Mouse (Mus musculus) A20 (cell line): ENCODE measurements at regions not wholly inside any gene's neighbourhood (a gene's known extent, or its start where the extent isn't known, plus 50 kb on each side); places are given as distances from the start of the nearest gene placed in this dataset.

ENCODE experiments used
- DNase-seq: peaks from one replicate; pipeline ENCODE4 v3.0.0-alpha.2; 2011; ENCODE audit warnings: low read depth, low spot score

DNA sequence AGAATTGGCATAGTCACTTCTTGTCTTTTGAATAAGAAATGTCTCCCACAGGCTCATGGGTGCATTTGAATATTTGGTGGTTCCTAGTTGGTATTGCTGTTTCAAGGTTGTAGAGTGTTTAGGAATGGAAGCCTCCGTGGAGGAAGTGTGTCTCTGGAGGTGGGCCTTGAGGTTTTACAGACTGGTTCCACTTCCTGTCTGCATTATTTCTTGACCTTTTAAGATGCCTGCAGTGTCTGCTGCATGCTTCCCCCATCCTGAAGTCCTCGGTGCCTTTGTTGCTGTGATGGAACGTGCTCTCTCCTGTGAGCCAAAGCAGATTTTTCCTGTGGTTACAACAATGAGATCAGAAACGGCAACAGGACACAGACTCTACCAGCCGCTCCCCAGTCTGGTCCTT is 299.4 kb upstream of the Gadl1 start:
- no peak for DNase-seq

DNA sequence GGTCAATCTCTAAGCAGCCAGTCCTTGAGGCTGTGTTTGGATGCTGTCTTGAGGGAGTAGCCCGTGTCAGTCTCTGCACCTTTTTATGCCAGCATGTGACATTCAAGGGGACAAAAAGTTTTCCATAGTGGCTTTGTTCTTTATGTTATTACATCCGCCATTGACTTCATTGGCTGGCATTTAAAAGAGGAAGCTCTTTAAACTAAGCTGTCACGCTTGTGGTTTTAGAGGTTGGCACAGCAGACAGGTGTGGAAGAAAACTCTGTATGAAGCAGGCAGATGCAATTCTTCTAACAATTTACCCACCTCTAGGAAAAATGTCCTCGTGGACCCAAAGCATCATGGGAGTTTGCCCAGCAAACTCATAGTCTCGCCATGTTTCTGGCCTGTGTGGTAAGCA is 297.5 kb upstream of the Gadl1 start:
- peak; percentile 46 for DNase-seq

DNA sequence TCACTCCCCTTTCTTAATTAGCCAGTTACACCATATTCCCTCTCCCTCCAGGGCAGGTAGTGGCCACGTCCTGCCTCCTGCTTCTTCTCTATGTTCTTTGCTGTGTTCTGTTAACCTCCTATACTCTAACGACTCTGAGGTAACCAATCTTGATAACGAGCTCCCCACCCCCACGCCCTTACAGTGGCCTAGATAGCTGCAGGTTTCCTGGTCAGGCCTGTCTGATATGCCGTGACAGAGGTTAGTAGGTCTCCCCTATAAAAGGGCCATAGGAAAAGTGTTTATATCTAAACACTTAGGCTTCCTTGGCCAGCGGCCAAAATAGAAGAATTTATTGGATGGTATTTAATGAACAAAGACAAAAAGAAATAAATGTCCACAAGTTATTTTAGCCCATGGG is 296.3 kb upstream of the Gadl1 start:
- DNase-seq: no peak

DNA sequence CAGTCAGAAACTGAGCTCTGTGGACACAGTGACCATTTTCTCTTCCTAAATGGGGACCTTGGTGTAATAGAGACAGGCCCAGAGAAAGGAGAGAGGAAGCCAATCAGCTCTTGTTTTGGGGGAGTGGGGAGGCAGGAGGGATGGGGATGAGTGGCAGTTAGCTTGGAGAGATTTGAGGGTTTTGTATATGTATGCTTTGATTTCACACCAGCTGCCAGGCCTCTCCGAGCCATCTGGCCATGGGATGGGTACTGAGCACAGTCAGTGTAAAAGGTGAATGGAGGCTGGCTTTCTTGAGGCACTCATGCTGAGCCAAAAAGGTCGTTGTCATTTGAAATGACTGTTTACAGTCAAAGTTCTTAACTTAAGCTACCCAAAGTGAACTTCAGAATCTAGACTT is 295.2 kb upstream of the Gadl1 start:
- no peak for DNase-seq

- no peak for DNase-seq
Observed at GRCm38 (mm10) chr9:115617909-115618308, 291.3 kb upstream of the Gadl1 start.

DNA sequence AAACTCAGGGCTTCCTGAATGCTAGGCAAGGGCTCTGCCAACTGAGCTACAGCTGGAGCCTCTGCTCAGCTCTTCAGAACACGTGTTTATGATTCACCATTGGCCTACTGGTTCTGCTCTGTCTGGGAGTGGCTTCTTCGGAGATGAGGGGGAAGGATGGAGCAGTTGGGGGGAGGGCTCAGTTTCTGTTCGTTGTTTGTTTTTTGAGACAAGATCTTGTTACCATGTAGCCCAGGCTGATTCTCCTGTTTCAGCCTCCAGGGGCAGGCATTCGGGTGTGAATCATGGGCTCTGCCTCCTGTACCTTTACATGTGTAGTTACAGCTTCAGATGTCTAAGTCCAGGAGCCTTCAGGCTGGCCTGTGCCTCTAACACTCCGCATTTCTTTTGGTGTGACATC is 285.3 kb upstream of the Gadl1 start:
- peak; percentile 10 for DNase-seq

GRCm38 (mm10) chr9:115624721-115625496 is 284.3 kb upstream of the Gadl1 start:
- no peak for DNase-seq

DNA sequence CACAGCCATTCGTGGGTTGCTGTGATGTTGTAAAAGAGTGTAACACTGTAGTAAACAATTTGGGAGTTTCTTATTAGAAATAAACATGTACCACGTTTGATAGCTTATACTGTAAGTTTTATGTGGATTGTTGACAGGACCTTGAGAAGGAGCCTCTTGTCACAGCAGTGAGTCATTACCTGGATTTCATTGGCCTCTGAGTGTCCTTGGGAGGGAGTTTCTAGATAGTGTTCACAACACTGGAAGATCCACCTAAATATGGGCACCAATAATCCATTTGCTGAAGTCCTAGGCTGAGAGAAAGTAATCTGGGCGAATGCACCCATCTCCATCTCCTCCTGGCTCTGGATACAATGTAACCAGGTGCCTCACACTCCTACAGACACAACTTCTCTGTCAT is 281.7 kb upstream of the Gadl1 start:
- no peak for DNase-seq

DNA sequence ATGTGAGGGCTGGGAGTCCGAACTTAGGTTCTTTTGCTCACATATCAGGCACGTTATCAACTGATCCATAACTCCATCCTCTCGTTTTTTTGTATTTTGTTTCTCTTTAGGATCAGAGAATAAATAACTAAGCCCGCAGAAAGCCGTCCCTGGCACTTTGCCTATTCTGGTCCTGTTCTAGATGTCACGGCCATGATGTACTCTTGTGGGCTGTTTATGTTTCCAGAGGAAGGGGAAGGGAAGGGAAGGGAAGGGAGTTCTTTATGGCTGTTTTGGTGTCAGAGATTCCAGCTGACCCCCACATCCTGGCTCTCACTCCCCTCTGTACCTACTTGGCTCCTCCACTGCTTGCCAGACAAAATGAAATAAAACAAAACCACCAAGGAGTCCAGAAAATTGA is 272.1 kb upstream of the Gadl1 start:
- no peak for DNase-seq

DNA sequence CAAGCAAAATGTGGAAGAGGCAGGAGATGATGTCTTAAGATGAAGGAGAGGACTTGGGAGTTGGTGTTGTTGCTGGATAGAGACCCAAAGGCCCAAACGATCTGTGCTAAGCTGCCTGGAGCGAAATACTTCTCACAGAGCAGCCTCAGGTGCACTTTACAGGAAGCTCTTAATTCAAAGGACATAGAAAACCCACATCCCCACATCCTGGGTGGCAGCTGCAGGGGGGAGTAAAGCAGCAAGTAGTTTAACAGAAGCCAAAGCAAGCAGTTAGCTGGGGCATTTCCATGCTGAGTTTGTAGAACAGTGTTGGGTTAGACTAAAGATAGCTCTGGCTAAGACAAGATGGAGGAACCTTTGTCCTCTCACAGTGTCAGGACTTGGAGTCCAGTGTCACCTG is 268.5 kb upstream of the Gadl1 start:
- DNase-seq: no peak

- no peak for DNase-seq
Observed at GRCm38 (mm10) chr9:115642032-115642431, 267.2 kb upstream of the Gadl1 start.

DNA sequence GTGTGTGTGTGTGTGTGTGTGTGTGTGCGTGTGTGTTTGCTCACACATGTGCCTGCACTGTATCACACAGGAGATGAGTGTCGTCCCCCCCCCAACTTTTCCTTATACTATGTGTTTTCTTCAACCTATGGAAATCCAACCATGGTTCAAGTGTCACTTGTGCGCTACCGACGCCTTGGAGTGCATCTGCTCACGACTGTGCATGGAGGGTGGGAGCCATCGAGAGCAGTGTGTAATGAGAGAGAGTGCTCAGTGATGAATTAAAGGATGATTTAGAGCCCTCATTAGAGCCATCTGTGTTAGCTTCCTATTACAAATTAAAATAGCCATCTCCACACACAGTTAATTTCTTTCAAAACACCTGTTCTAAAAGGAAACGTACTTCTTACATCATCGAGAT is 264.3 kb upstream of the Gadl1 start:
- no peak for DNase-seq

DNA sequence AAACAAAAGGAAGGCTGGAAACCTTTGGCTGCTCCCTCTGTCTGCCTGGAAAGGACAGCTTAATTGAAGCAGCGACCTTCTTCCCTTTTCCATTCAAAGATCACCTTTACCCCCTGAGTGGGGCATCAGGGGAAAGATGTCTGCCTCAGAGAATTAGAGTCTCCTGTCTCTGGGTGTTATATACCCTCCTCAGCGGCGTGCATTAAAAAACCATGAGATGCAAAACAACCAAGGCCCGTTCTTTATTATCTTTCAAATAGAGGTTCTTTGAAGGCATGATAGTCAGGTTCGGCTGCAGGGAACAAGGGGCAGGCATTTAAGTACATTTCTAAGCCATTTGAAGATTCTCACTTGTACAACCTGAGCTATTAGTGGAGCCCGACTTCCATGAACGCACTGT is 263.0 kb upstream of the Gadl1 start:
- no peak for DNase-seq

- DNase-seq: no peak
Observed at GRCm38 (mm10) chr9:115651708-115652107, 257.5 kb upstream of the Gadl1 start.

DNA sequence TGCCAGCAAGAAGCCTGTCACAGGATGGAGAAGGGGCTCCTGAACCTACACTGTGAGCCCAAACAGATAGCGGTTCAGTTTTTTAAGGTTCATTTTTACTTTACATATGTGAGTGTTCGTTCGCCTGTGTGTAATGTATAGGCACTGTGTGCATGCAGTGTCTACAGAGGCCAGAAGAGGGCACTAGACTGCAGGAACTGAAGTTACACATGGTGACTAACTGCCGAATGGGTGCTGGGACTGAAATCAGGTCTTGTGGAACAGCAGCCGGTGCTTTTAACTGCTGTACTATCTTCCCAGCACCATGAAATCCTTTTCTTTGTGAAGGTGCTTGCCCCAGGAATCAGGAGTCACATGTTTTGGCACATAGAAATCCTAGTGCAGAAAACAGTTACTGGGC is 256.1 kb upstream of the Gadl1 start:
- no peak for DNase-seq

DNA sequence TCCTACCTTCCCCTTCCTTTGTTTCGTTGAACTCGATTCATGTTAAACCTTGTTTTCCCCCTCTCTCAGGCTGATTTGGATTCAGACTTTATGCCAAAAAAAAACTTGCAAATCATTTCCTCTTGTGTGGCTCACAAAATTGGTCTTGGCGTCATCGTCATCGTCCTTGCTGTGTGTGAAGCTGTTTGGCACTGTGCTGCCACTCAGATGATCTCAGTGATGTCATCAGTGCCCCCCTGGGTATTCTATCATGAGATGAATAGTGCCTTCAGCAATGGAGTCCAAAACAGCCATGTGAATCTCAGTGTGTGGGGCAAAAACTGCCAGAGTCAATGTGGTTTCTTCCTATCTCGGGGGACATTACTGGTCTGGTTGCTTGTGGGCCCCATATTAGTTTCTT is 254.3 kb upstream of the Gadl1 start:
- no peak for DNase-seq

- DNase-seq: no peak
Observed at GRCm38 (mm10) chr9:115656538-115656937, 252.7 kb upstream of the Gadl1 start.

- DNase-seq: peak; percentile 8
Observed at GRCm38 (mm10) chr9:115656994-115657713, 252.1 kb upstream of the Gadl1 start.

- no peak for DNase-seq
Observed at GRCm38 (mm10) chr9:115658477-115658876, 250.8 kb upstream of the Gadl1 start.

DNA sequence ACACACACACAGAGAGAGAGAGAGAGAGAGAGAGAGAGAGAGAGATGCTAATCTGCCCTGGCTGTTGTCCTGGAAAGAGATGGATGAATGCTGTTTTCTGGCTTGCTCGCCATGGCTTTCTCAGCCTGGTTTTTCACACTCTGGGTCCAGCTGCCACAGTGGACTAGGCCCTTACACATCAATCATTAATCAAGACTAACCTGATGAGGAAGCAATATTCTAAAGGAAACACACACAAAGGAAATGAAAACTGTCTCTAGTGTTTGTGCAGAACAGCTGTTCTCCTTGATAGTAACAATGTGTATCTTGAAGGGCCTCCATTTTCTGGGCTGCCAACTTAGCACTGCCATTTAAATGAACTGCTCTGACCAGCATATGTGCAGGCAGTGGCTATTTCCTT is 248.9 kb upstream of the Gadl1 start:
- no peak for DNase-seq

- DNase-seq: no peak
Observed at GRCm38 (mm10) chr9:115661834-115662425, 247.3 kb upstream of the Gadl1 start.

DNA sequence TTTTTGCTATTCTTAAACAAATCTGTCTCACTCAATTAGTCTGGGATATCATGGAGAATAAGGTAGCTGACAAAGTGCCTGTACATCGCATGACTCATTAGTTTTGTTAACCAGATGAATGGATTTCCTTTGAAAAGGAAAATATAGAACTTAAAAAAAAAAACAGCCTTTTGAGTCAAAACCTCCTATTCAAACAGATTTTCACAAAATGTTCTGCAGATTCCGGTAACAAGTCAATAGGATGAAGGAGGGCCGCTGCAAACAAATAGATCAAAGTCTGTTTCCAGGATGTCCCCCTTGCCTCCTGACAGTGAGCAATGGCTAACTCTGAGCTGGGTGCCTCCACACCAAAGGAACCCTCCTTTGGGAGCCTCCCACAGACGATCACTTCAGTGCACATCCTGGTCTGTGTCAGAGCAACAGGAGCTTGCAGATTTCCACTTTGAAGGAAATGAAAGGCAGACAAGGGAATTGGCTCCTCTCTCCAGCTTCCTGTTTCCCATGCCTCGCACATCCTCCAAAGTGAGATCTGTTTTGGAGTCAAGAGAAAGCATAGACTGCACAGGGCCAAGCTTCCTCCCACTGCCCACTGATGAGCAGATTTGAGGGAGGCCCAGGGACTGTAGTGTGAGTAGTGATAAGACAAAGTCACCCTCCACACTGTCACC is 243.8 kb upstream of the Gadl1 start:
- DNase-seq: no peak
